Mouse (Mus musculus) bone marrow macrophage, adult 2 months (primary cell): ENCODE measurements around the gene Clic5.

Experiments
- CTCF ChIP-seq: IDR thresholded peaks from 2 replicates; pipeline ENCODE4 v1.5.1; 2012; ENCODE audit warnings: low read depth, mild to moderate bottlenecking, low read length, moderate library complexity
- POLR2A ChIP-seq: IDR thresholded peaks from 2 replicates; pipeline ENCODE4 v1.6.1; 2012; ENCODE audit warnings: mild to moderate bottlenecking, low read depth, low read length, borderline replicate concordance

GRCm38 (mm10) chr17:44301224-44301811, 112.9 kb downstream of the Clic5 start:
- TF ChIP-seq CTCF (no peak), POLR2A (no peak)
